Mouse (Mus musculus): Measurements from ENCODE around the gene Tmigd3.

Gene Tmigd3

DNA sequence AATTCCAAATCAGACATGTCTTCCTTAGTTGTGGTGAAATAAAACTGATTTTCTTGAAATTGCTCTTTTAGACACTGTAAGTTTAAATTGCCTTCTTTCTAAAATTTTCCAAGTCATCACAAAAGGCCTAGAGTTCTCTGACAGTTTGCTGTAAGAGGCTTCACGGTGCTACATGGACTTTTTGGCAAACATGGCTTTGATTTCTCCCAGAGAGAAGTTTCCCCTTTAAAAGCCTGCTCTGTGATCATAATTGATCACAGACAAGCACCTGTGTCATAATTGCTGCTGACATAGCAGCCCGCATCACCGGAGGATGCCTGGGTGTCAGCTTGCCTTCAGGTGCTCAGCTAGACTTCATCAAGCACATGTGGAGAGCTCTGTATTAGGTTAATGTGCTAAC, at the start of gene Tmigd3, which contains the start of gene Adora3:
Gene Tmigd3, plus strand, starts transcription at position 346 of the 400 bp plus-strand sequence.
Gene Adora3, plus strand, starts transcription at position 301 of the 400 bp plus-strand sequence.
- no peak for DNase-seq

GRCm38 (mm10) chr3:105821504-105821903, 49.2 kb upstream of the Tmigd3 start:
- DNase-seq, result no peak

DNA sequence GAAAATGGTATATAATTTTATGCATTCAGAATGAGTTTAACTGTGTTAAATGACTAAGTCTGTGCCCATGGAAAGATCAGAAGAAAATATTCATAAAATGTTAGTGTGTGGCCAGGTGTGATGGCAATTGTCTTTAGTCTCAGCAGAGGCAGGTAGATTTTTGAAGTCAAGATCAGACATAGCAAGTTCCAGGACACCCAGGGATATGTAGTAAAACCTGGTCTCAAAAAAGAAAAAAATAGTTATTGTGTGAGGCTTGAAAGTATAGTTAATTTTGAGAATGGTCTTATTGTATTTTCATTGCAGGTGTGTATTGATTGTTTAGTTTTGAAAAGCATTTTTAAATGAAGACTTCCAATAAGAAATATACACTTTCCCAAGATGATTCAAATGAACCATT, 47.1 kb upstream of the Tmigd3 start:
- DNase-seq, result no peak

- no peak for DNase-seq
Observed at GRCm38 (mm10) chr3:105824103-105824502, 46.6 kb upstream of the Tmigd3 start.

DNA sequence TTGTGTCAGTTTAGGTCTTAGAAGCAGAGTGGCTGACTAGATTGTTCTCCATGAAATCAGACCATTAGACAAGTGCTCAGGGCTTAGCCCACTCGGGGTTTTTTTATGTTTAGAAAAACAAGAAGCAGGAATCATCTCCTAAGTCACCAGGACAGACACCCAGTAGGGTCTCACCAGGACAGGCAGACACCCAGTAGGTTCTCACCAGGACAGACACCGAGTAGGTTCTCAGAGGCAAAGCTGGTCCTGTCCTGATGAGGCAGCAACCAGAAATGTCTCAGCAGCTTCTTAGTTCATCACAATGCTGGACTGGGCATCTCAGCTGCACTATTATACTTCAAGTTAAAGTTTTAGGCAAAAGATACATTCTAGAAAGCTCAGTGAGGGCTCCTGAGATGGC, 46.0 kb upstream of the Tmigd3 start:
- DNase-seq, result no peak

- DNase-seq, result no peak
Observed at GRCm38 (mm10) chr3:105825501-105826161, 45.1 kb upstream of the Tmigd3 start.

GRCm38 (mm10) chr3:105831584-105831983, 39.1 kb upstream of the Tmigd3 start:
- DNase-seq, result no peak

GRCm38 (mm10) chr3:105835875-105836274, 34.8 kb upstream of the Tmigd3 start:
- no peak for DNase-seq

GRCm38 (mm10) chr3:105836883-105837282, 33.8 kb upstream of the Tmigd3 start:
- DNase-seq, result no peak

DNA sequence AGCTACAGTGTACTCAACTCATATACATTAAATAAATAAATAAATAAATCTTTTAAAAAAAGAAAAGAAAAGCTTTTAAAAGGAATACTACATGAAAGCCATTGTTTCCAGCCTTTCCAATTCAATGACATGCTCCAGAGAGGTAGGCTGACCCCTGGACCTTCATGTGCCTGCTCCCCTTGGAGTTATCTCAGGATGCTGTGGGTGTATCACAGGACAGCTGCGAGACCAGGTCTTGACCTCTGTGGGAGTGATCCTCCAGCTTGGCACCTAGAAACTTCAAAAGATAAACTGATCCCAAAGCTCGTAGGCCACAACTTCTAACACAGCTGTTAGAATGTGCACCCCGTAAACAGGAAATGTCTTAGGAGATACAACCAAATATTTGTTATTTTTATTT, 32.0 kb upstream of the Tmigd3 start:
- DNase-seq, result no peak

DNA sequence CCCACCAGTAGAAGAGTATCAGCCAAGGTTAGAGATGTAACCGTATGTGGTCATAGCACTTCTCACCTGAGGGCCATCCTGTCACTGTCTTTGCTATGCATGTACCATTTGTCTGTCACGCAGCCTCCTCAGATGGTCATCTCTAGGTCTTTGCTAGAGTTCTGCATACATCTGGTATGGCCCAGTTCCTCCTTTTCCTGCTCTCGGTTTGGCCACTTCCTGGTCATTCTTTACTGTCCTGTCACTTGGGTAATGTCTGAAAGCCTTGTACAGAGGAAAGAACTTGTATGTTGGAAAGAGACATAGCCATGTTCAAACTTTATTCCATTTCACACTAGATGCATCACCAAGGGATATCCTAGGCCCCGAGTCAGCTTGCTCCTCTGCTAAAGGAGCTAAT, 30.9 kb upstream of the Tmigd3 start:
- DNase-seq, result no peak

DNA sequence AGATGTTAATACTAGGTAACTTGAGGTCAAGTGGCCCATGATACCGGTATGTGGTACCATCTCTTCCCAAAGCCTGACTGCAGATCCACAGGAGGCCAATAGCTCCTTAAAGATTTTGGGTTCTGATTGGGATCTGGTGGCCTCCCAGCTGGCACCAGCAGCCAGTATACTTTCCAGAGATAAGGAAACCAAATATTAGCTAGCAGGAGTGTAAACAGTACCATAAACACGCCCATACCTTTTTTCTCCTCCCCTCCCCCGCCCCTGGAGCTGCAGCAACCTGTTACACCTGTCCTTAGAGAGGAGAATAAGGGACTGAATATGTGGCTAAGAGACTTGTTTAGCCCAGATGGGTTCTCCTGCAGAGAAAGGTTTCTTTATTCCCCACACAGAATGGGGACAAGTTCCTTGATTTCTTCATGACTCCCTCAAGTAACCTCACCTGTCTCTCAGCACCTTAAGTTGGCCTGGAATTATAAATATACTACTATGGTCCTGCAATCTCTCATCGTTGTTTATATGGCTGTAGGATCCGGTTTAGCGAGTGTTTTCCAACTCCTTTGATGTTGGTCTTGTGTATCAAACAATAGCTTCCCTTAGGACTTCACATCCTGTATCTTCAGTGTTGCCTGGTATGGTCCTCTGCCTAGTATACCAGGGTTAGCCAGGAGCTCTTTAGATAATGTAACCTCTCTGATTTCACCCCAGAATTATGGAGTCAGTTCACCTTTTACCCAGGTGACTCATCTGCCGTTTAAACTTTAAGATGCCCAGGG, 24.2 kb upstream of the Tmigd3 start:
- DNase-seq, result no peak

GRCm38 (mm10) chr3:105853781-105854180, 16.9 kb upstream of the Tmigd3 start:
- DNase-seq, result no peak

- no peak for DNase-seq
Observed at GRCm38 (mm10) chr3:105854786-105855185, 15.9 kb upstream of the Tmigd3 start.

- DNase-seq, result no peak
Observed at GRCm38 (mm10) chr3:105857513-105857912, 13.2 kb upstream of the Tmigd3 start.

DNA sequence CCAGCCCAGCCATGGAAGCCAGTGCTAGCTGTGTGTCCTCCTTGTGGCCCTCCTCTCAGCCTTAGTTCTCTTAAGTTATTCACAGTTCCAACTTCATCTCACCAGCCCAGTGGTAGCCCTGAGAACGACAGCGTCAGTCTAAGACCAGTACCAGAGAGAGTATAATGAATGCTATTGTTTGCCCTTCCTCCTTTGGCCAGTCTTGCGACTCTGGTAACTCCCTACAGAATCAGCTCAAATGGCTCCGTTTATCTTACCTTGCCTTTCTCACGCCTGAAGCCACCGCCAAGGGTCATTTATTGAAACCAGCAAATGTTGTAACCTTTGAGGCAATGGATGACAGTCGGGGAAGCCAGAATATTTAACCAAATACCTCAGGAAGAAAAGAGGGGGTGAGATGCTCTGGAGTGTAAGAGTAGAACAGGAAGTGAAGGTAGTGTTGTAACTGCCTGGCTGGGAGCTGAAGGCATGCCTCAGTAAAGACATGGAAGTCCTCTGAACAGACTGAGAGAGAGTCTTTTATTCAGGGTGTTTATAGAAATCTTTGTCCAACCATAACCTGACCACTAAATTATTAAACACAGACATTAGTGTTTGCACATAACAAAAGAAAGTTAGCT, 8.8 kb upstream of the Tmigd3 start:
- no peak for DNase-seq

DNA sequence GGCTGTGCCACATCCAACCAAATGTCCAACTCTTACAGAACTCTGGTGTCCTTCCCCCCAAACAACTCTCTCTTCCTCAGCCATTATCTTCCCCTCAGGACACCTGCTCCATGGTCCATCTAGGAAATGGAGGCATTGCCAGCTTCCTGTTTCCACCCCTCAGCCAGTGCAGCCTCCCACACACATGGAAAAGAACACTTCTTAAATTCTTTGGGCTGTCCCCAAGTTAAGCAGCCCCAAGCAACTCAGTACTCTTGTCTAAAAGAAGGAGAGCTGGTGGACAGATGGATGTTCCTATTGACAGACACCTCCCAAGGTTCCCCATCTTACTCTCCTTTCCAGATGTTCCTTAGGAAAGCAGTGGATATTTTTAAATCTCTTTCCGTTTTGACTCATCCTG, 6.6 kb upstream of the Tmigd3 start:
- no peak for DNase-seq

DNA sequence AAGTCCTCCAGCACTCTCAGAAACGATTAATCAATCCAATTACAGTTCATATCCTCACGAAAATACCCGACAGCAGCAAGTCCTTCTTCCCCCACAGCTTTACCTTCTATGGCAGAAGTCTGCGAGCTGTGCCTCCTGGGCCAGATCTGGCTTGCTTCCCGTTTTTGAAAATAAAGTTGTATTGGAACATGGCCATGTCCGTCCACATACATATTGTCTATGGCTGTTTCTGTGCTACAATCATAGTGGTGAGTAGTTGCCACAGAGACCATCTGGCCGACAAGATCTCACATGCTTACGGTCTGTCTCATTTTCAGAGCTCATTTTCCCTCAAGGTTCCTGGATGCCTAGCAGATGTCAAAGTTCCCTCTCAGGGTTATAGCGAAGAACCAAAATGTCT, 5.6 kb upstream of the Tmigd3 start:
- DNase-seq, result no peak

GRCm38 (mm10) chr3:105868135-105868534, 2.6 kb upstream of the Tmigd3 start:
- DNase-seq, result no peak

- no peak for DNase-seq
Observed at GRCm38 (mm10) chr3:105872034-105872433, 1.3 kb downstream of the Tmigd3 start.

DNA sequence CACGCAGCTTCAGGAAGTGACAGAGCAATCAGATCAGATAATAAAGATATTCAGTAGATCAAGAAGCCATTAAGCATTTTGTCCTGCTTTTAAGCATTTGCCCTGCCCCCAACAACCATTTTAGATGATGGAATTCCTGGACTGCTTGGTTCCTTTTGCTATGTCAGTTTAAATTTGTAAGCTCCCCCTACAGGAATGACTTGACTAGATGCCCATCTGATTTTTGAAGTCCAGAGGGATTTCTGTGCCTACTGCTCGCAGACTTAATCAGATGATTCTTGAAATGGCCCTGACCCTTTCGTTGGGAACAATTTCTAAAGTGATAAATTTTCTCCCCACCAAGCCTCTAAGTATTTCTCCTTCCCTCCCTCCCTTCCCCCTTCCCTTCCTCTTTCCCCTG, 1.9 kb downstream of the Tmigd3 start:
- no peak for DNase-seq

- DNase-seq, result no peak
Observed at GRCm38 (mm10) chr3:105873451-105874445, 3.0 kb downstream of the Tmigd3 start.

DNA sequence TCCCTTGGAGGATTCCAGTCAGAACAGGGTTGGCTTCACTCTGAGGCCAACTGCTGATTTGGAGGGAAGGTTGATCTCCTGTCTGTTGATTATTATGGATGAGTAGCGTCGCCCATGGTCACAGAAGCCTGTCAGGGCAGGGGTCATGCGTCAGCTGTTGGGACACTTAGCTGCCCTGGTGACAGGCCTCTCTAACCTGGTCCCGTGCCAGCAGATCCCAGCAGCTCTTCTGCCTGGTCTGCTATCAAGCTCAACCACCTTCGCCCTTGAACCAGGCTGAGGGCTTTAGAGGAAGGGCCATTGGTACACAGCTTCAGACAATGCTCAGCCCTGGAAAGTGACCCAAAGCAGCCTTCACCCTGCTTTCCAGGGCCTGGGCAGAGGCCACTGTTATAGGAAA, 5.3 kb downstream of the Tmigd3 start:
- no peak for DNase-seq

Measured in cerebellum, adult 11 months (tissue).